Mouse (Mus musculus) limb, embryonic 13.5 days (tissue): ENCODE measurements around the gene Pou4f2. TPM values are rescaled to one million over a fixed set of nuclear protein-coding genes. Genes with fewer than 3 reads are reported as not detected.

ENCODE experiments used
- ATAC-seq: fragments of 200-750 bp; cut with Nextera tagmentation; 2 replicates; pipeline ENCODE4 v1.8.0; 2017; ENCODE audit warnings: low read depth, moderate number of reproducible peaks, moderate TSS enrichment; ENCODE audit not compliant: low FRiP score
- H3K27ac ChIP-seq: fragments of 300-500 bp; sonication (generic); 2 replicates; pipeline ENCODE4 v1.5.1; 2015; ENCODE audit warnings: inconsistent platforms, mild to moderate bottlenecking, moderate library complexity
- H3K27me3 ChIP-seq: fragments of 300-500 bp; sonication (generic); 2 replicates; pipeline ENCODE4 v1.6.1; 2015; ENCODE audit warnings: mild to moderate bottlenecking, inconsistent platforms
- H3K36me3 ChIP-seq: fragments of 300-500 bp; sonication (generic); 2 replicates; pipeline ENCODE4 v1.6.1; 2015; ENCODE audit warnings: inconsistent platforms, mild to moderate bottlenecking, moderate library complexity
- H3K4me1 ChIP-seq: fragments of 300-500 bp; sonication (generic); 2 replicates; pipeline ENCODE4 v1.6.1; 2015; ENCODE audit warnings: inconsistent platforms
- H3K4me2 ChIP-seq: fragments of 300-500 bp; sonication (generic); replicated peaks from 2 replicates; pipeline ENCODE4 v1.6.1; 2015; ENCODE audit warnings: inconsistent platforms, mild to moderate bottlenecking, moderate library complexity
- H3K4me3 ChIP-seq: fragments of 300-500 bp; sonication (generic); 2 replicates; pipeline ENCODE4 v1.5.1; 2015; ENCODE audit warnings: moderate library complexity, mild to moderate bottlenecking, inconsistent platforms
- H3K9ac ChIP-seq: fragments of 300-500 bp; sonication (generic); 2 replicates; pipeline ENCODE4 v1.6.1; 2015; ENCODE audit warnings: mild to moderate bottlenecking, inconsistent platforms
- H3K9me3 ChIP-seq: fragments of 300-500 bp; sonication (generic); 2 replicates; pipeline ENCODE4 v1.6.1; 2016; ENCODE audit warnings: inconsistent platforms
- WGBS: fragments of 180-500 bp; shearing (Covaris S2); methylation state at CpG from one replicate; pipeline ENCODE4 v1.1.7; 2015; 5-methylcytosine and 5-hydroxymethylcytosine counted together
- polyA plus RNA-seq: library from polyadenylated mRNA; unstranded; fragments of >200 nt; fragmentation: Nextera tagmentation; extraction: Ambion mirVana; gene quantifications from 2 replicates; pipeline ENCODE4 v1.2.1, GENCODE M21; 2015

Gene Pou4f2
- polyA plus RNA-seq, 1 experiment from 2014 or later = not detected

DNA sequence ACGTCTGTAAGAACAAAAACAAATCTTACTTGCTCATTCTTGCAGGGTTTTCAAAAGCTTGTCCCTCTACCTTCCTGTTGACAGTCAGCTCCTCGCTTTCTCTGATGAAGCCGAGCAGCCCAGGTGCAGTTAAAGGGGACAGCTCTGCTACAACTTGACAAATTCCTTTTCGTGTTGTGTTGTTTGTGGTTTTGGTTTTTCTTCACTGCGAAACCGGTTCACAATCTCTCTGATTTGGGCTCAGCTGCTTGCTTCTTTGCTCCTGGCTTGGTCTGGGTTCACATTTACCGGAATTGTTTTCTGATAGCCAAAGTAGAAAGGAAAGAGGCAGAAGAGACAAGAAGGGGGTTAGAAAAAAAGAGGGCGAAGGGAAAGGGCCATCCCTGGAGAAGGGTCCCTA lies 2.1 kb downstream of the Pou4f2 start:
- peak overlapping the region; percentile 39 for H3K4me2 ChIP-seq

DNA sequence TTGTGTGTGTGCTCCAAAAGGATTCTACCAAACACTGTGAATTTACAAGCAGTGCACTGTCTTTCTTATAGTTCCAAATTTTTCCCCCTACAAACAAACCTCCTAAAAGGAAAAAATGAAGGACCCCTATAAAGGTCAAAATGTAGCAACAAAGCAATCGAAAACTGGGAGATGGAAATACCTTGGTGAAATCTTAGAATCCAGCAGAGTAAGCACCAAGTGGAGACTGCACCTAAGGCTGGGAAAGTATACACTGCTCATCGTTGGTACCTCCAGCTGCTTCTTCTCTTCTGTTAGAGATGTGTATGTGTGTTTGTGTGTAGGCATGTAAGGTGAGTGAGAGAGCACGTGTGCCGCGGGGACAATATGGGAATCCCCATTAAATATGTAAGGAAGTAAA lies 3.1 kb downstream of the Pou4f2 start:
- Histone ChIP-seq H3K27ac (no peak overlapping the region), H3K4me2 (no peak overlapping the region), H3K27me3 (peaks cover 89% of the 10 kb centered on the region), H3K36me3 (no peaks in the 10 kb centered on the region), H3K4me1 (peaks cover 30% of the 10 kb centered on the region), H3K9me3 (no peaks in the 10 kb centered on the region), H3K4me3 (no peak overlapping the region), H3K9ac (no peak overlapping the region)
- whole genome bisulfite sequencing = 17% methylated on average over 5 of the region's 5 CpGs
- ATAC-seq = no peak

More for the DNA sequence above, 2.1 kb downstream of the Pou4f2 start:
- Histone ChIP-seq H3K36me3 (no peaks in the 10 kb centered on the region), H3K4me3 (peak overlapping the region; percentile 22; the same call in 1 of the 2 replicates), H3K27ac (no peak overlapping the region), H3K9ac (no peak overlapping the region), H3K4me1 (peaks cover 30% of the 10 kb centered on the region), H3K27me3 (peaks cover 92% of the 10 kb centered on the region), H3K9me3 (no peaks in the 10 kb centered on the region)
- ATAC-seq = no peak
- WGBS = 1% methylated on average over 8 of the region's 8 CpGs

DNA sequence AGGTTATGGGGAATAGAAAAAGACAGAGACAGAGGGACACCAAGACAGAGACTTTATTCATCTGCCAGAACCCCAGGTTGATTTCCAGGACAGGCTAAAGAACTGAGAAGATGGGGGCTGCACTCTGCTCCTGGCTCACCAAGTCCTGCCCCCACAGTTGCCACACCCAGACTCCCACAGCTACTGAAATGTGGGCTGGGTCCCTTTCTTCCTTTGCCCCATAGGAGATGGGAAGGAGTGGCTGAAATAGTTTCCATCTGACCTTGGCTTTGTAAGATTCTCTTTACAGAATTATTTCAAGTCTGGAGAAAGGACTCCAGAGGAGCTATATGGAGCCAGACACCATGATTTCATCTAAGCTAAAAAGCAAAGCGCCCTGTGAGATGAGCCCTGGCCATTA lies 4.0 kb downstream of the Pou4f2 start:
- 19% methylated on average over 1 of the region's 1 CpGs for WGBS
- ATAC-seq = no peak
- Histone ChIP-seq H3K27ac (no peak overlapping the region), H3K4me3 (no peak overlapping the region), H3K4me1 (peaks cover 28% of the 10 kb centered on the region), H3K27me3 (peaks cover 89% of the 10 kb centered on the region), H3K9ac (no peak overlapping the region), H3K4me2 (no peak overlapping the region), H3K36me3 (no peaks in the 10 kb centered on the region), H3K9me3 (no peaks in the 10 kb centered on the region)

DNA sequence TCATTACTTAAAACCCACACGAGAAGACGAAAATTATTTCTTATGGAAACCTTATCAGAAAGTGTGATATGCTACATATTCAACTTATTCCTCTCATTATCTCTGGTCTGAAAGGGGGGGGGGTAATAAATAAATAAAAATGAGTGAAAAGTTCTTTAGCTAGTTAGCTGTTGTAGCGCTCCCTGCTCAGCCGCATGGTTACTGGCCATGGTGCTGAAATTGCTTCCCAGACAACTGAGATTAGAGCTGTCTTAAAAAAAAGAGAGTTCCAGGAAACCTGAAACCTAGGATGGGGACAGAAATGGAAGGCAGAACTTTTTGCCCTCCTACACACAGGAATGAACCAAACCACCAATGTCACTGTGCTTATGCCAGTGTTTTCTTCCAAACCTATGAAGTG lies 5.1 kb downstream of the Pou4f2 start:
- H3K27me3 ChIP-seq = peaks cover 89% of the 10 kb centered on the region
- no peaks in the 10 kb centered on the region for H3K36me3 ChIP-seq
- no peak overlapping the region for H3K4me3 ChIP-seq
- H3K9me3 ChIP-seq = no peaks in the 10 kb centered on the region
- no peak overlapping the region for H3K9ac ChIP-seq
- peaks cover 24% of the 10 kb centered on the region for H3K4me1 ChIP-seq
- 2% methylated on average over 4 of the region's 4 CpGs for WGBS
- no peak for ATAC-seq
- no peak overlapping the region for H3K27ac ChIP-seq
- no peak overlapping the region for H3K4me2 ChIP-seq

DNA sequence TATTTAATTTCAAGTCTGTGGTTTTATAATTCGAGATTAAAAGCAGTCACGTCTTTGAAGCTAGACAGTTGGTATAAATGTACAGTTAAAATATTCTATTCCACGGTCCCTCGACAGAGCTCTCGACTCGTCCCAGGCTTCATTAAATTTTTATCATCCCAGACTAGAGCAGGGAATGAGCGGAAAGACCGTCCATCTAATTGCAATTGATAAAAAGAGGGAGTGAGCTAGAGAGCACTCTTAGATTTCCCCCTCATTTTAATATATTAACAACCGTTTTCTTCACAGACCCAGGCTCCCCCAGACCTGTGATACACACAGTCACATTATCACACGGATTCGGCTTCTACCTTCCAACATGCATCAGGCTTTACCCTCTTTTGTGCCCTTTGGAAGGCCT lies 8.3 kb downstream of the Pou4f2 start:
- no peak overlapping the region for H3K9ac ChIP-seq
- no peak for ATAC-seq
- H3K36me3 ChIP-seq = no peaks in the 10 kb centered on the region
- no peak overlapping the region for H3K4me2 ChIP-seq
- peaks cover 92% of the 10 kb centered on the region for H3K27me3 ChIP-seq
- no peaks in the 10 kb centered on the region for H3K9me3 ChIP-seq
- H3K4me3 ChIP-seq = no peak overlapping the region
- no peak overlapping the region for H3K27ac ChIP-seq
- 0 out of 2 replicates have a peak, but pooled peaks cover 7% of the 10 kb centered on the region for H3K4me1 ChIP-seq
- WGBS = 5% methylated on average over 11 of the region's 11 CpGs

DNA sequence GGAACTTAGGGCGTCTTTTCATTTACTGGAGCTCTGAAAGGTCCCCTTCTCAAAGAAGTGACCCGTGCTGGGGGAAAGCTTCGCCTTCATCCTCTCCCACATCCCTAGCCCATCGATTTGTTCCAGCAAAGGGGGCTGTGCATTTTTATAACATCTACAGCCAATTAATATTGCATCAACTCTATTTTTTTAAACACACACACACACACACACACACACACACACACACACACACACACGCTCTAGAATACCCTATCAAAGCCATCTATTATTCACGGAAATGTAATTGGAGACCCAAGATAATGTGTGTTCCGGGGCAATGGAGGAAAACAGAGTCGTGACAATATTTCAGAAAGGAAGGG lies 8.7 kb downstream of the Pou4f2 start:
- WGBS = 1% methylated on average over 8 of the region's 8 CpGs
- no peaks in the 10 kb centered on the region for H3K36me3 ChIP-seq
- ATAC-seq = no peak
- H3K27me3 ChIP-seq = peaks cover 93% of the 10 kb centered on the region
- no peak overlapping the region for H3K4me2 ChIP-seq
- H3K9ac ChIP-seq = no peak overlapping the region
- H3K4me1 ChIP-seq = 0 out of 2 replicates have a peak, but pooled peaks cover 7% of the 10 kb centered on the region
- H3K27ac ChIP-seq = no peak overlapping the region
- H3K9me3 ChIP-seq = no peaks in the 10 kb centered on the region
- no peak overlapping the region for H3K4me3 ChIP-seq

DNA sequence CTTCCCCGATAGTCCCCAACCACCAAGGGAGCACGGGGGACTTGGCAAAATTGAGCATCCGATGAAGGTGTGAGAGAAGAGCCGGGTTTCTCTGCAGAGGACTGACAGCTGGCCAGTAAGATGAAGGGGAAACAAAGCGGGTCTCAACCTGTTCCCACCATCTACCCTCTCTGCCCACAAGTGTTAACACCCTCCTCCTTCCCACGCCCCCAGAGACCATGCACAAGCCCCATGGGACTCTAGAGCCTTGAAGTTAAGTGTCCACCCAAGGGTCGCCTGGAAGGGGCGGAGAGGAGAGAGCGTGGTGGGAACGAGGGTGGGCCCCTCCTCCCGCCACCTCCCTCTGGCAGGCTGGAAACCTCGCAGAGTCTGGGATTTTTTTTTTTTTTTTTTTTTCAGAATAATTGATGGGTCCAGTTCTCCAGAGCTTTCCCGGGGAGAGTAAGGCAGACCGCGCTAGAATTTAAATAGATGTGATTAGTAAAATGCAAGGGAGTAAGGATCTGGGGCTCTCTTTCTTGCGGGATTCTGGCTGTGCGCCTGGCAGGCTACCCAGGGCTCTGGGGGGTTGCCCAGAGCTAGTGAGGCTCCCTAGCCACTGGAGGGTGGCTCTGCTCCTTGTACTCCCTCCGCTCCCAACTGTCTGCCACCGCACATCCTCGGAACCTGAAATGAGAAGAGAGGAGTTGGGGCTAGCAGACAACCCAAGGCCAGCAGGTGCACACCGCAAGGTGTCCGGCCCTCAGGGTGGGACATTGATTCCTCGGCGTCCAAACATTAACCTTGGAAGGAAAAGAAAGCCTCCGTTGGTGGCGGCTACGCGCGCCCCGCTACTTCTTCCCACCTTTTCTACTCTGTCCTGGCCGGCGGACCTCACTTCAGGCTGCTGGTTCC lies 9.3 kb downstream of the Pou4f2 start:
- H3K27ac ChIP-seq = no peak overlapping the region
- H3K4me3 ChIP-seq = no peak overlapping the region
- no peaks in the 10 kb centered on the region for H3K36me3 ChIP-seq
- WGBS = under 1% methylated on average over 32 of the region's 32 CpGs
- H3K4me1 ChIP-seq = 0 out of 2 replicates have a peak, but pooled peaks cover 7% of the 10 kb centered on the region
- H3K9ac ChIP-seq = no peak overlapping the region
- 0 out of 2 replicates have a peak overlapping the region, but pooled peaks have one; percentile 4 for H3K4me2 ChIP-seq
- 0 out of 2 replicates have a peak, but pooled peaks have one; percentile 8 for ATAC-seq
- H3K27me3 ChIP-seq = peaks cover 93% of the 10 kb centered on the region
- no peaks in the 10 kb centered on the region for H3K9me3 ChIP-seq

DNA sequence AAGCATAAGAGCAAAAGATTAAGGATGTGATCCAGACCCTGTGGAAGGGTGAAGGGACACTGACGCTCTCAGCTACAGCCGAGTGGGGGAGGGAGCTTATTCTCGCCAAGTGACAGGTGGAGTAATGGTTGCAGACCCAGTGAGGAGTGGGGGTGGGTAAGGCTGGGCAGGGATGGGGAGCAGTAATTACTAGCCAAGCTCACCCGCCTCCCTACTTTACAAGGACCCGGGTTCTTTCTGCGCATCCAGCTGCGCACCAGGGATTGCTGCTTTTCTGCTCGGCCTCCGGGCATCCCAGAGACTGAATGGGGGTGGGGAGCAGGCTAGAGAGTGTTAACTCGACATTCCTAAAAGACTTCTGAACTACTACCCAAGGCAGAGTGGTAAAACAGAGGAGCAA lies 10.0 kb downstream of the Pou4f2 start:
- whole genome bisulfite sequencing = 2% methylated on average over 10 of the region's 10 CpGs
- no peak overlapping the region for H3K27ac ChIP-seq
- no peaks in the 10 kb centered on the region for H3K36me3 ChIP-seq
- ATAC-seq = no peak
- H3K4me2 ChIP-seq = no peak overlapping the region
- H3K4me3 ChIP-seq = no peak overlapping the region
- no peaks in the 10 kb centered on the region for H3K9me3 ChIP-seq
- H3K4me1 ChIP-seq = 0 out of 2 replicates have a peak, but pooled peaks cover 7% of the 10 kb centered on the region
- peaks cover 93% of the 10 kb centered on the region for H3K27me3 ChIP-seq
- no peak overlapping the region for H3K9ac ChIP-seq

DNA sequence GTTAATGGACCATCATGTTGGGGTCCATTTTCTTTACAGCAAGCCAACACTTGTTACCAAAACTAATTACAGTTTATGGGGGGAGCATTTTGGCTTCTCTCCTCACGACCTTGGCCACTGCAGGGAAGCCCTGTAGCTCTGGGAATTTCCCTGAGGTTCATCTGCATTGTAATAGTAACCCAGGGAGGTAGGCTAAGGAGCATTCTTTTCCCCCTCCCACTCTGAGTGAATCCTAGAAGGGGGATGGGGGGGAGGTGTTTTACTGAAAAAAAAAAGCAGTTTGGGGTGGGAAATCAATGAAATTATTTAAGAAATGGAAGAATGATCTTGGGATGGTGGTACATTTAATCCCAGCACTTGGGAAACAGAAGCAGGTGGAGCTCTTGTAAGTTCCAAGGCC lies 12.5 kb downstream of the Pou4f2 start:
- H3K27ac ChIP-seq = no peak overlapping the region
- no peaks in the 10 kb centered on the region for H3K9me3 ChIP-seq
- no peak overlapping the region for H3K4me3 ChIP-seq
- 0% methylated on average over 1 of the region's 1 CpGs for WGBS
- no peak for ATAC-seq
- no peaks in the 10 kb centered on the region for H3K36me3 ChIP-seq
- no peak overlapping the region for H3K9ac ChIP-seq
- H3K27me3 ChIP-seq = peaks cover 98% of the 10 kb centered on the region
- no peak overlapping the region for H3K4me2 ChIP-seq
- H3K4me1 ChIP-seq = peaks cover 23% of the 10 kb centered on the region

DNA sequence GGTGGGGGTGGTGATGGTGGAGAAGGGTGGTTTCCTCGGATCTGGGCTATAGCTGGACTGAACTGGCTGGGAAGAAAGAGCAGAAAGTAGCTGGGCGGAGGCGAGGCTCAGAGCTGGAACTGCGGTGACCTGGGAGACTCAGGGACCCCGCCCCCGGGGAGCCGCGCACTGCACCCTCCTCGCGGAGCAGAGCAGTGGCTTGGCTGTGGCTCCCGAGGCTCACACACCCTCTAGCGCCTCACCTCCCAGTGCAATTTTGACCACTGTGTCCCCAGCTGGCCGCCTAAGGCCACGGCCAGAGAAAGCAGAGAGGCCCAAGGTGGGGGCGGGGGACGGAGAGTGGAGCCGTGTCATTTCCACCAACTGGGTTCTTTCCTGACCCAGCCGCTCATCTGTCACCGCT lies 16.3 kb downstream of the Pou4f2 start:
- Histone ChIP-seq H3K36me3 (no peaks in the 10 kb centered on the region), H3K9ac (peak overlapping the region; percentile 60)
- WGBS = 0% methylated on average over 19 of the region's 19 CpGs

DNA sequence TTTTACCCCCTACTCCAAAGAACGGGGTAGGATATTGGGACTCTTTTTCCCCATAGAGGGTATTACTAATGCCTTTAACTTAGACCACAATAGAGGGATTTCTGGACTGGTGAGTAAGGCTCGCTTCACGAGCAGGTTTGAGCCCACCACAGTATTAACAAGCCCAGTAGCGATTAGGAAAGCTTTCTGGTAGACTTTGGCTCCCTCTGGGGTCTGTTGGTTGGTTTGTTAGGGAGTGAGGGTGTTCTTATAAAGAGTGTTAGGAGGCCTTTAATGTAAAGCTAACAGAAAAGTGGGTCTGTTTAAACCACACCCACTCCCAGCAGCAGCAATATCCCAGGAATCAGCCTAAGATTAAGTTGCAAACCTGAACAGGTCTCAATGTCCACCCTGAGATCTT lies 17.2 kb downstream of the Pou4f2 start:
- no peaks in the 10 kb centered on the region for H3K36me3 ChIP-seq
- H3K27me3 ChIP-seq = peaks cover 65% of the 10 kb centered on the region
- H3K9ac ChIP-seq = no peak overlapping the region
- no peak overlapping the region for H3K27ac ChIP-seq
- peak overlapping the region; percentile 76 for H3K4me2 ChIP-seq
- no peaks in the 10 kb centered on the region for H3K9me3 ChIP-seq
- no peak for ATAC-seq
- no peak overlapping the region; the same call in 1 of the 2 replicates for H3K4me3 ChIP-seq
- 14% methylated on average over 4 of the region's 4 CpGs for WGBS
- peaks cover 16% of the 10 kb centered on the region for H3K4me1 ChIP-seq

More for the DNA sequence above, 16.3 kb downstream of the Pou4f2 start:
- Histone ChIP-seq H3K9me3 (no peaks in the 10 kb centered on the region), H3K27me3 (peaks cover 73% of the 10 kb centered on the region), H3K4me1 (peaks cover 16% of the 10 kb centered on the region), H3K4me3 (peak overlapping the region; percentile 39), H3K4me2 (peak overlapping the region; percentile 76), H3K27ac (no peak overlapping the region)
- no peak for ATAC-seq

DNA sequence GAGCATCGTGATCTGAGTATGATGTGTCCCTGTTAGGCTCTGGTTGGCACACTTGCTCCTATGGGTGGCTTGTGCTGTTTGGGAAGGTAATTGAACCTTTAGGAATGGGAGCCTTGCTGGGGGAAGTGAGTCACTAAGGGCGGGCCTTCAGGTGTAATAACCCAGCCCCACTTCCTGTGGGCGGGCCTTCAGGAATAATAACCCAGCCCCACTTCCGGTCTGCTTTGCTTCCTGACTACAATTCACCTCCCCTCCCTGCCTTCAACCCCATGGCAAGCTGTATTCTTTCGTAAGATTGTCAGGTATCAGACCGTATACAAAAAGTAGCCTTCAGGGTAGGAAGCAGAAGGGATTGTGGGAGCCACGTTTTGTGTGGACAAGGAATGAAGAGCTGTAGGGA lies 45.7 kb downstream of the Pou4f2 start:
- no peak for ATAC-seq
- WGBS = 90% methylated on average over 7 of the region's 7 CpGs
- Histone ChIP-seq H3K36me3 (no peaks in the 10 kb centered on the region), H3K27me3 (no peaks in the 10 kb centered on the region), H3K4me1 (no peaks in the 10 kb centered on the region), H3K9ac (no peak overlapping the region), H3K4me3 (no peak overlapping the region), H3K27ac (no peak overlapping the region), H3K9me3 (no peaks in the 10 kb centered on the region), H3K4me2 (no peak overlapping the region)
